Mouse (Mus musculus) liver, adult 2 months (tissue): ENCODE data around the gene Clnk. TPM values are rescaled to one million over a fixed set of nuclear protein-coding genes. Genes with fewer than 3 reads are reported as not detected.
"Not testable (repeated sequence)": the region's sequence is repeated elsewhere in the genome, so short reads cannot be mapped to it uniquely, and the experiment has no call there.

Experiments used
- DNase-seq: peaks from one replicate; pipeline ENCODE4 v3.0.0-alpha.2; 2011; ENCODE audit warnings: low read depth, low spot score; ENCODE audit errors: extremely low read depth
- H3K27ac ChIP-seq: fragments of 200-500 bp; replicated peaks from 2 replicates; pipeline ENCODE4 v1.5.1; 2012; ENCODE audit warnings: low read depth, mild to moderate bottlenecking, control low read depth, inconsistent platforms, low read length; ENCODE audit not compliant: insufficient read depth
- H3K27me3 ChIP-seq: fragments of 200-500 bp; 2 replicates; pipeline ENCODE4 v1.6.1; 2012; ENCODE audit warnings: mild to moderate bottlenecking, moderate library complexity, low read length, inconsistent platforms; ENCODE audit not compliant: control insufficient read depth, insufficient read depth
- H3K36me3 ChIP-seq: fragments of 200-500 bp; 2 replicates; pipeline ENCODE4 v1.6.1; 2012; ENCODE audit warnings: low read length, inconsistent platforms; ENCODE audit not compliant: control insufficient read depth, insufficient read depth
- H3K4me1 ChIP-seq: fragments of 200-500 bp; 2 replicates; pipeline ENCODE4 v1.6.1; 2011; ENCODE audit warnings: low read length; ENCODE audit not compliant: control insufficient read depth, insufficient read depth
- H3K4me3 ChIP-seq: fragments of 200-500 bp; 2 replicates; pipeline ENCODE4 v1.5.1; 2011; ENCODE audit warnings: low read depth, mild to moderate bottlenecking, control low read depth, low read length, moderate library complexity; ENCODE audit not compliant: insufficient read depth
- H3K79me2 ChIP-seq: fragments of 200-500 bp; 2 replicates; pipeline ENCODE4 v1.6.1; 2012; ENCODE audit warnings: inconsistent platforms, mild to moderate bottlenecking, low read length, moderate library complexity; ENCODE audit not compliant: control insufficient read depth, insufficient read depth
- H3K9ac ChIP-seq: fragments of 200-500 bp; 2 replicates; pipeline ENCODE4 v1.6.1; 2012; ENCODE audit warnings: low read depth, mild to moderate bottlenecking, control low read depth, inconsistent platforms, low read length
- CTCF ChIP-seq: fragments of 200-500 bp; IDR thresholded peaks from 2 replicates; pipeline ENCODE4 v1.5.1; 2011; ENCODE audit warnings: low read depth, low read length, control low read depth
- POLR2A ChIP-seq: fragments of 200-500 bp; IDR thresholded peaks from 2 replicates; pipeline ENCODE4 v1.6.1; 2011; ENCODE audit warnings: low read length, control low read depth; ENCODE audit not compliant: insufficient read depth; ENCODE audit errors: extremely low read depth
- WGBS: fragments of 180-500 bp; shearing (Covaris S2); methylation state at CpG from one replicate; pipeline ENCODE4 v1.1.7; 2018; 5-methylcytosine and 5-hydroxymethylcytosine counted together
- polyA plus RNA-seq: library from polyadenylated mRNA; depleted of rRNA; stranded (reverse); fragments of >200 nt; gene quantifications from 2 replicates; pipeline ENCODE4 v1.2.3, GENCODE M21; 2012
- total RNA-seq: library from RNA; depleted of rRNA; stranded (reverse); fragments of >200 nt; gene quantifications from 2 replicates; pipeline ENCODE4 v1.2.3, GENCODE M21; 2014

Clnk gene
- total and polyA plus RNA-seq, 2 experiments: not detected

- TF ChIP-seq POLR2A (no peak), CTCF (no peak)
- H3K9ac ChIP-seq: no peak overlapping the region
- 69% methylated on average over 2 of the region's 2 CpGs for WGBS
Observed at GRCm38 (mm10) chr5:38886623-38887275, 10.1 kb upstream of the Clnk start.

DNA sequence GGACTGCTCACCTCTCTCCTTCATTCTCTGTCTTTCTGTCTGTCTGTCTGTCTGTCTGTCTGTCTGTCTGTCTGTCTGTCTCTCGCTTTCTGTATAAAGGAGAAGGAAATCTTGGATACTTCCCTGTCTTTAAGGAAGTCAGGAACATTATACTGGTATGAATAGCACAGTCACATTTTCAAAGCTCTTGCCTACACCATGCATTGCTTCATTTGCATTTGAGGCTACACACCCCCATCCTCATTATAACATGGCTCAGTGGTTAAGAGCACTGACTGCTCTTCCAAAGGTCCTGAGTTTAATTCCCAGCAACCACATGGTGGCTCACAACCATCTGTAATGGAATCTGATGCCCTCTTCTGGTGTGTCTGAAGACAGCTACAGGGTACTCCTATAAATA is 6.0 kb upstream of the Clnk start:
- H3K9ac ChIP-seq, H3K79me2 ChIP-seq, H3K4me1 ChIP-seq, H3K27ac ChIP-seq, H3K36me3 ChIP-seq, DNase-seq, H3K4me3 ChIP-seq, H3K27me3 ChIP-seq: not testable (repeated sequence)
- 83% methylated on average over 1 of the region's 1 CpGs for WGBS

More at GRCm38 (mm10) chr5:38886623-38887275, 10.1 kb upstream of the Clnk start:
- H3K4me1 ChIP-seq: no peaks in the 10 kb centered on the region
- H3K36me3 ChIP-seq: no peaks in the 10 kb centered on the region
- H3K27ac ChIP-seq: no peak overlapping the region
- H3K27me3 ChIP-seq: no peaks in the 10 kb centered on the region
- no peak overlapping the region for H3K4me3 ChIP-seq
- no peaks in the 10 kb centered on the region for H3K79me2 ChIP-seq
- DNase-seq: no peak

DNA sequence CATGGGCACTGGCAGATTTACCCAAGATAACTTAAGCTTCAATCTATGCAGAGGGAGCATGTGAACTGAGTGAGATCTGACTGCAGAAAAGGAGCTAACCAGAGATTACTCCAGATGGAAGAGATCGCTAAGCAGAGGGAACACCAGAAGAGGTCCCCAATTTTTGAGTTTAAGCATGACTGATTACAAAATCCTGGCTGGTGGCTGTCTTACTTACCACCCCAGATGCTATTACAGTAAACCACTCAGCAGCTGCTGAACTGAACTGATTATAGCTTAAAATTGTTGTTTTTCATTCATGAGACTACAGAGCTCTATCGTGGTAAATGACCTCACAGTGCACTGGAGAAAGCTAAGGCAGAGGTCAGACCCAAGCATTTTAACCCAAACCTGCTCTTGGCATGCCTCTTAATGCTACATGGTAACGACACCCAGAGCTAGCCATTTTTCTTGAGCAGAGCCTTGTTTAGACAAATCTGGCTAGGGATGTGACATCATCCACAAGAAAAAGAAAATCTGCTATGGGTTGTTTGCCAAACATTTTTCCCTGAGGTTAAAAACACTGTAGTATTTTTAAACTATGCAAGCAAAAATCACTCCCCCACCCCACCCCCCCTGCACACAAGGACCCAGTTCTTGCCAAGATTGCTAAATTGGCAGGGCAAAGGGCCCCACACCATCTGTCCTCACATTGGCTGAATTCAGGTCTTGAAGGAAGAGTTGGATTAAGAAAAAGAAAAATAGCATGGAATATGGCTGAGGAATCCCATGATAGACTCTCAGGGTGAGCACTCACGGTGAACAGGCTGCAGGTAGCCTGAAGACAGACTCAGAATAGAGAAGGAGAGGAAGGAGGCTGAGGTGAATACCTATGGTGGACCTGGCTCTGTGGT is 5.4 kb upstream of the Clnk start:
- DNase-seq: peak; percentile 18
- no peaks in the 10 kb centered on the region for H3K36me3 ChIP-seq
- H3K27ac ChIP-seq: no peak overlapping the region
- no peak for TF ChIP-seq POLR2A
- TF ChIP-seq CTCF: no peak
- 64% methylated on average over 4 of the region's 4 CpGs for whole genome bisulfite sequencing
- no peaks in the 10 kb centered on the region for H3K27me3 ChIP-seq
- no peak overlapping the region for H3K9ac ChIP-seq
- H3K4me3 ChIP-seq: no peak overlapping the region
- H3K4me1 ChIP-seq: no peaks in the 10 kb centered on the region
- H3K79me2 ChIP-seq: no peaks in the 10 kb centered on the region

DNA sequence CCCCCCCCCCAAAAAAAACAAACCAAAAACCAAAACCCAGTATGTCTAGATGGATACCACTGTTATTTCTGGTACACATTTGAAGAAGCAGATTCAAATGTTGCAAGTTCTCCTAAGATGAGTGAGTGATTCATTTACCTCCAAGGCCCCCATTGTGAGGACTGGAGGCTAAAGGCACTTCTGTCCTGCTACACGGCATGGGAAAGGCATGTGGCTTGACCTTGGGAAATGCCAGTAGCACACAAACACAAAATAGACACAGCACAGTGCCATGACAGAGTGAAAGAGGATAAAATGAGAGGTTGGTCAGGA is 4.8 kb upstream of the Clnk start:
- H3K27ac ChIP-seq: no peak overlapping the region
- no peaks in the 10 kb centered on the region for H3K4me1 ChIP-seq
- H3K79me2 ChIP-seq: no peaks in the 10 kb centered on the region
- no peaks in the 10 kb centered on the region for H3K36me3 ChIP-seq
- H3K4me3 ChIP-seq: no peak overlapping the region
- H3K9ac ChIP-seq: no peak overlapping the region
- TF ChIP-seq POLR2A (no peak), CTCF (no peak)
- DNase-seq: no peak
- H3K27me3 ChIP-seq: no peaks in the 10 kb centered on the region
- 59% methylated on average over 1 of the region's 1 CpGs for WGBS

GRCm38 (mm10) chr5:38879989-38880706 is 3.5 kb upstream of the Clnk start:
- no peak overlapping the region for H3K9ac ChIP-seq
- H3K36me3 ChIP-seq: no peaks in the 10 kb centered on the region
- no peak overlapping the region for H3K27ac ChIP-seq
- H3K4me3 ChIP-seq: no peak overlapping the region
- TF ChIP-seq CTCF (no peak), POLR2A (no peak)
- no peaks in the 10 kb centered on the region for H3K4me1 ChIP-seq
- no peaks in the 10 kb centered on the region for H3K27me3 ChIP-seq
- DNase-seq: no peak
- 56% methylated on average over 11 of the region's 11 CpGs for WGBS
- no peaks in the 10 kb centered on the region for H3K79me2 ChIP-seq
